Mouse (Mus musculus) cerebellum, adult 9-10 months (tissue): ENCODE results near the gene Slc10a7.
"Not testable (repeated sequence)": the region's sequence is repeated elsewhere in the genome, so short reads cannot be mapped to it uniquely, and the experiment has no call there.

Experiments
- DNase-seq: peaks from one replicate; pipeline ENCODE4 v3.0.0; 2022

The Slc10a7 gene

GRCm38 (mm10) chr8:78678541-78679219 lies 169.5 kb downstream of the Slc10a7 start:
- DNase-seq: no peak

DNA sequence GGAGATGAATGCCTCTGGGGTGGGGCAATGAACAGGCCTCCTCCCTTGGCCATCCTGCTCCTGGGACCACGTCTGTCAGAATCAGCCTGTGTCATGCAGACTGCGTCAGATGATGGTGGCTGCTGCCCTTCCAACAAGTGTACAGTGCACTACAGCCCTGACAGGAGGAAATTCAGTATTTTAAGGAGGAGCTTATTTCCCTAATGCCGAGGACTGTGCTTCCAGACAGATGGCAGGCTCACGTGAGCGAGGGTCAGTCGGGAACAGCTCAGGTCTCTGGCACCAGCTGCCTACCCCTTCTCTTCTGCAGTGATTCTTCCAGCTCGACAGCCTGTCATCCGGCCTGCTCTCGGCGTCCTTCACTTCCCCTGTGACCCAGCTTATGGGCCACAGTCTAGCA lies 181.6 kb downstream of the Slc10a7 start:
- no peak for DNase-seq

- DNase-seq: peak; percentile 59
These were observed 189.2 kb downstream of the Slc10a7 start for GRCm38 (mm10) chr8:78698331-78698741.

DNA sequence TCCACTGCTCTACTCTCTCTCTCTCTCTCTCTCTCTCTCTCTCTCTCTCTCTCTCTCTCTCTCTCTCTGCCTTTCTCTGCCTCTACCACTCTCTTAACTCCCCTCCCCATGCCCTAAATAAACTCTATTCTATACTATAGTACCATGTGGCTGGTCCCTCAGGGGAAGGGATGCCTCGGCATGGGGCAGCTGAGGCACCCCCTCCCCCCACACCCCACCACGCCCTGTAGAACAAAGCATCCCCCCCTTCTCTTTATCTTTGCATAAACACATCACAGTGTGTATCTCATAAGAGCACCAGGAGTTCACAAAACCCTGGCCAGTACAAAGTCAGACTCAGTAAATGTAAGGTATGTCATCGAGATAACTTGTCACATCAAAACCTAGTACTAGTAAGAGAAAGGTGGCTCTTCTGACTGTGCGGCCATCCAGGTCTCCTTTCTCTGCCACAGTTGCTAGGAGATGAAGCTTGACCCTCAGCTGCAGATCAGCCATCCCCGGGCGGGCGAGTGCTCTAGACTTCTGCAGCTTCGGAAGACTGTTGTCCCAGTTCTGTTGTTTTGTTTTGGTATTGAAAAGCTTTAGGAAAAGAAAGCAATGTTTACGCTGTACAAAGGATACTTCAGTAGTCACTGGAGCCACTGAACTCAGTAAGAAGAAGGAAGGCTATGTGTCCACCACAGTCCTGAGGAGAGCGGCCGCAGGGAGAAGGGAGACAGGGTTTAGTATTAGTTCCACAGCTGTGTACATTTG lies 194.1 kb downstream of the Slc10a7 start:
- no peak for DNase-seq

GRCm38 (mm10) chr8:78705980-78706379 lies 196.8 kb downstream of the Slc10a7 start:
- DNase-seq: no peak

GRCm38 (mm10) chr8:78709948-78710644 lies 200.9 kb downstream of the Slc10a7 start:
- no peak for DNase-seq

DNA sequence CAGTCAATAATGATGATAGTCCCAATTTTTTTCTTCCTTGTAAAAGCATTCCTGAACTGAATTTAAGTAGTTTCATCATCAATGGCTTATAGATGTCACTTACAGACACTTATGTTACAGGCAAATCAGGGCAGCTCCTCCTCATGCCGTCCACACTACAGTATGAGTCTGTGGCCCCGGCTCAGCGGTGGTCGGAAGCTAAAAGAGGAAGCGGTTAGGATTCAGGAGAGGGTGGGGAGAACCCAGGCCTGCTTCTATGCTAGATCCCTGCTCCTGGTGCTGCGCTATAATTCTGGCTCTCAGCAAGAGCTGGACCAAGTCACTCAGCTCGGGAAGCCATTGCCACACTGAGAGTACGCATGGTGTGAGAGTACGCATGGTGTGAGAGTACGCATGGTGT lies 201.8 kb downstream of the Slc10a7 start:
- no peak for DNase-seq

- no peak for DNase-seq
These were observed 205.7 kb downstream of the Slc10a7 start for GRCm38 (mm10) chr8:78714880-78715279.

- DNase-seq: no peak
These were observed 207.4 kb downstream of the Slc10a7 start for GRCm38 (mm10) chr8:78716546-78716945.

GRCm38 (mm10) chr8:78717191-78717590 lies 208.0 kb downstream of the Slc10a7 start:
- DNase-seq: not testable (repeated sequence)

DNA sequence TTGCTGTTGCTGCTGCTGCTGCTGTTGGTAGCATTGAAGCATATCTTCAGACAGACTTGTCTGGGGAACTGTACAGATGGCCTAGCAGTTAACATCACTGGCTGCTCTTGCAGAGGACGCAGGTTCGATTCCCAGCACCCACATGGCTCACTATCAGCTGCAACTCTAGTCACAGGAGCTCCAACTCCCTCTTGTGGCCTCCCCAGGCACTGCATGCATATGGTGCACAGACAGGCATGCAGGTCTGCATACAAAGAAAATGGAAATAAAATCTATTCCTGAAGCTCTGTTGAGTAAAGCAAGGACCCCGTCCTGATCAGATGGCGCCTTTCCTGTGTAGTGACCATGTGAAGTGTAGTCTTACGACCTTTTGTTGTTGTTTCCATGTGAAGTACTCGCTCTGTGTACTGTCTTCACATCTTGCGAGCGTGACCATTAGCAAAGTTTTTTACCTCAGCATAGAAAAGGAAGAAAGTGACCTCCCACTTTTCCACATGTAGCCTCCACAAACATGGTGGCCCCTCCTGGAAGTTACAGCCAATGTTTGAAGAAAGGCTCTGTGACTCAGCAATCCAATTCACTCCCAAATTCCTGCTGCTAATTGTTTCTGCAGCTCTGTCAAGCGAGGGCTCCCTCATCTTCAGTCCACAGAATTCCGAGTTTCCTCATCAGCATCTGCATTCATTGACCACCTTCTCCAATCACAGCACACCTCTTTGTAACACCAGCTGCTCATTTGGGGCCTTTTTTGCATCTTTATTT lies 210.3 kb downstream of the Slc10a7 start:
- no peak for DNase-seq

GRCm38 (mm10) chr8:78720041-78720414 lies 210.9 kb downstream of the Slc10a7 start:
- DNase-seq: no peak

DNA sequence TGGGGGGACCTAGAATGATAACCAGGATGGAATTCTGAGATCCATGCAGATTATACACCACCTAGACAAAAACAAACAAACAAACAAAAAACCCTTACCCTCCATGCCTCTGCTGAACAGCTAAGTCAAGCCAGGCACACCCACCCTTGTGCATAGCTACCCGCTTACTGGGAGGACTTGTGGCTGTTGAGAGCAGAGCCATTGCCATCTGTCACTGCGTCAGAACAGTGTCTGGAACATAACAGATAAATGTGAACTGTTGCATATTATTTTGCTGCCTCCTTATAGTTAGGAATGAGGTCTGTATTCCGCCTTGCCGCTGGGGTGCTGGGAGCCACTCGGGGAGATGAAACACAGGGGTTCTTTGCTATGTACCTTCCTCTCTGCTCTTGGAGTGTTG lies 212.4 kb downstream of the Slc10a7 start:
- no peak for DNase-seq

- DNase-seq: no peak
These were observed 213.1 kb downstream of the Slc10a7 start for GRCm38 (mm10) chr8:78722201-78722600.

- no peak for DNase-seq
These were observed 215.7 kb downstream of the Slc10a7 start for GRCm38 (mm10) chr8:78724832-78725231.

DNA sequence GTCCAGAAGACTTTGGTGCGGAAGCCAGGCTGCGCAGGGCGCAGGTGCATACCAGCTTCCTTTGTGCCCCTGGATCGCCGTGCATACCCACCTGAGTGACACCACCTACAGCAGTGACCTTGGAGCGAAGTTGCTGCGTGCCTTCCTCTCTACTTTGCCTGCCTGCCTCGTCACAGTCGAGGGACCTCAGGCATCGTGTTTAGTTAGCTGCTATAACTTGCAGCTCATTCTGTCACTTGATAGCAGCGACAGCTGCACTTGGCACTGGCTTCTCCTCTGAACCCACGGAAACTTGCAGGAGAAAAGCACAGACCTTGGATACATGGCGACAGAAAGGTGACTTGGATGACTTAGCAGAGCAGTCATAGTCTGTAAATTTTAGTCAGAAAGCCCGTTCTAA lies 219.1 kb downstream of the Slc10a7 start:
- DNase-seq: no peak

- no peak for DNase-seq
These were observed 223.3 kb downstream of the Slc10a7 start for GRCm38 (mm10) chr8:78732410-78732809.

- no peak for DNase-seq
These were observed 223.9 kb downstream of the Slc10a7 start for GRCm38 (mm10) chr8:78732995-78733512.

DNA sequence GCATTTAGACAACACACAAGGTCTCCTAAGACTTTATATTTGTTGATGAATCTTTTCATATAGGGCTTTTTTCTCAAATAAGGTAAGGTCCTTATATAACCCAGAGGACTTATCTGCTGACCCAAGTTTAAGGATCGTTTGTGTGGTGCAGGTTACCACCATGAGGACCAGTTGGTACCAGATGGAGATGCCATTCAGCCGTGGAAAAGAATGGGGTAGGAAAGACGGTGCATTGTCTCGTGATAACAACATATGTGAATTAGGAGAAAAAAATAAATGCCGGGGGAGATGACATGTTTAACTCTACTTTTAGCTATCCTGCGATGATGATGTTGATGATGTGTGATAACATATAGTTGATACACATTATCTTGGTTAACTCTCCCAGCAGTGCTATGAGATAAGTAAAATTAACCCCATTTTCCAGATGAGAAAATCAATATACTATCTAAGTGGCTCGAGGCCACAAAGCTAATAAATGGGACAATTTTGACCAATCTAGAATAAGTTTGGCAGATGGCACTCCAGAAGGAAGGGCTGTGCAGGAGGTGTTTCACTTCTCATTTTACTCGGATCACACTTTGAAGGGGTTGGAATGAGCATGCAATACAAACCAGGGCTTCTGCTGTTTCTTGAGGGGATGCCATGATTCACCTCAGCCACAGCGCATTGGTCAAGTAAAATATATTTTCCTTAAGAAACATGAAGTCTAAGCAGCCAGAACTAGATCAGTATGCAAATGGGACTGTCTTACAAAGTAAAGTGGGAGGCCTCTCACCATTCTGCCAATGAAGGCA lies 225.8 kb downstream of the Slc10a7 start:
- no peak for DNase-seq

GRCm38 (mm10) chr8:78738304-78738703 lies 229.2 kb downstream of the Slc10a7 start:
- DNase-seq: no peak

DNA sequence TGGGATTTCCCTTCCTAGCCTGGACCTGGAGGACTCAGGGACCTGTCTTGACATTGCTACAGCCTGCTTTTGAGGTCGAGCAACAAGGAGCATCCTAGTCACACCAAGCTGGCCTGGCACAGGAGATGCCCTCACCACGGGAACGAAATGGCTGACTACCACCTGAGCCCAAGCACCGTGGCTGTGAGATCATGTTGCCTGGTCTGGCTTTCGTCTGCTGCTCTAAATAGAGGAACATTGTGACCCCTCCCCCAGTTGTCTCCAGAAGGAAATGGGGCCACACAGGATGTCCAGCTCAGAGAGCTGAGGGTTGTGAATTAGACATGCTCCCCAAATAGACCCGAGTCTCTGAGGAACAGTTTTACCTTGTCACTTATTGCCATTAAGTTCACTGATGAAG lies 231.8 kb downstream of the Slc10a7 start:
- no peak for DNase-seq

DNA sequence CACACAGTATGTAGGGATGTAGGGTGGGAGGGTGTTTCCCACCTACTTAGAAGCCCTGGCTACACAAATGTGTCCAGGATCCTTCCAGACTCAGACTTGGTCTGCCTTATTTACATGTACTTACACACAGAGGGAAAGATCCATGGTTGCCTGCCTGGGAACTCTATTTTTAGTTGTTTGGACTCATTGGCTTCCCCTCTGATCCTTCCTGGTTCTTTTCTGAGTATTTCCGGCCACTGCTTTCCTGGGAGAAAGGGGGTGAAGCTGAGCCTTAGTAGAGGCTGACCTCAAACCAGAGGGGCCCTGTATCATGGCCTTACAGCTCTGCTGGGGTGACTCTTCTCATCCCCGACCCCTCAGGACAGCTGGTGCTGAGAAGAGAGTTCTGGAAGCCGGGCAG lies 232.3 kb downstream of the Slc10a7 start:
- DNase-seq: no peak
